Mouse (Mus musculus) left cerebral cortex, adult 18-20 months (tissue): Measurements from ENCODE around the gene Trmt2a. TPM values are rescaled to one million over a fixed set of nuclear protein-coding genes. Genes with fewer than 3 reads are reported as not detected.
A peak's percentile ranks its signal among the peaks of the same experiment; 100 is the strongest.

ENCODE experiments used
- DNase-seq, 2 experiments: peaks; one replicate each; pipeline ENCODE4 v3.0.0; 2021 to 2022; ENCODE audit warnings: low spot score in 2 of 2, mixed read lengths in 1 of 2
- long read RNA-seq, 2 experiments: library from polyadenylated mRNA; stranded (forward); transcript quantifications; one replicate each; pipeline ENCODE4 v2.0.0; 2021
- total RNA-seq, 2 experiments: library from RNA; stranded (reverse); gene quantifications; 2 replicates each; pipeline ENCODE4 v1.2.3; 2021

Gene Trmt2a
- total RNA-seq: 10 to 100 TPM; 41.8 to 48.5 TPM
- long read RNA-seq, experiment 1, transcript Trmt2a-203 (12 exons, 2,367 nt): major isoform, 14 of 57 reads
- long read RNA-seq, experiment 1, partial matches to known transcripts: 5 of 57 reads
- long read RNA-seq, experiment 1, other reads (novel, unspliced or antisense): 31 of 57 reads
- long read RNA-seq, experiment 2, transcript Trmt2a-203 (12 exons, 2,367 nt): major isoform, 8 of 38 reads
- long read RNA-seq, experiment 2, partial matches to known transcripts: 6 of 38 reads
- long read RNA-seq, experiment 2, other reads (novel, unspliced or antisense): 19 of 38 reads

DNA sequence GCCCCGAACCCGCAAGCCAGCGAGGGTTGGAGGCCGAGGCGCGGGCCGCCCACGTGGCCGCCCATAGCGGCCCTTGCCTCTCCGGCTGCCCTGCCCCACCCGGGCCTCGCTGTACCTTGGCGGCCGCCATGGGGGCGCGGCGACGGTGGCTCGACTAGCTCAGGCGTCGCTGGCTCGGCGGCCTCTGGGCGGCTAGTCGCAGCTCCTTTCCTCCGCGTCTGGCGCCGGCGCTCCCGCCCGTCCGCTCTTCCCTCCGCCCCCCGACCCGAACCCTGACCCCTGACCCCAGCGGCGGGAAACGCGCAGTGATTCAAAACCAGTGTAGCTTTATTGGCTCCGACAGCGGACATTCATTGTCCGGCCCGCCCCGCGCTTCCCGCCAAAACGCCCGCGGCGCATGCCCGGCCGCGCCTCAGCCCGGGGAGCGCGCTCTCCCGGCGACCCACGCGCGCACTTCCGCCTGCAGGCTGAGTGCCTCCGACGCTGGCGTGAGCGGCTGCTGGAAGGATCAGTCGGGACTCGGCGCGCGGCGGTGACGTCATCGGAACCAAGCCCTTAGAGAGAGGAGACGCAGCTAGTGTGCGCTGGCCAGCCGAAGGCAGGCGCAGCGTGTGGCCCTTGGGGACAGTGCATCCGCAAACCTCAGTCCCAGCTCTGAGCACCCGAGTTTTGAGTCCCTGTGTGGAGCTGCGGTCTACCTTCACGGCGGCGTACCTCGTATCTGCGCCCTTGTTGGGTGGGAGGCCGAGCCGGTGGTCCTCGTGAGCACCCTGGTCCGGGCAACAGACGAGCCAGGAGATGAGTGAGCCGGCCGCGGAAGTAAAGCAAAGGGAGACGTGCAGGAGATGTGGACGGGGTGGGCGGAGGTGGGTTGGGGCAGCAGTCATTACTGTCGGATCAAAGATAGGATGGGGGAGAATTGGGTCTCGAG is at the start of gene Trmt2a, which contains the start of gene Ranbp1:
TSS of gene Trmt2a (plus strand) at position 247 of the 931 bp plus-strand sequence.
TSS of gene Ranbp1 (minus strand) at position 300 of the 931 bp plus-strand sequence.
- DNase-seq: peak; percentile 99

DNA sequence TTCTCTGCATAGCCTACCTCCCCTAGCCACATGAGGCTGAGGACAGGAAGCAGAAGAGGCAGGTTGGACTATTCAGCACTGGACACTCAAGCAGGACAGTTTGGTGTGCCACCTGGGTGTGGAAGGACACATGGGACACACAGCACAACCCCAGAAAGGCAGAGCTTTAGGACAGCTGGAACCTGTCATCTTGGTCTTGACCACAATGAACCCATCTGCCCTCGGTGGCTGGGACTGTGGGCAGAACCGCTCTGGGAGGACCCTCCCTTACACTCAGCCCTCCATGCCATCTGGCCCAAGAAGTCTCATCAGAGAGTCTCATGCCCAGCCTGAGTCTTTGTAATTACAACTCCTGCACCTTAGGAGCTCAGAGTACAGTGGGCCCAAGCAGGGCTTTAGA is 48.4 kb upstream of the Trmt2a start:
- no peak for DNase-seq

DNA sequence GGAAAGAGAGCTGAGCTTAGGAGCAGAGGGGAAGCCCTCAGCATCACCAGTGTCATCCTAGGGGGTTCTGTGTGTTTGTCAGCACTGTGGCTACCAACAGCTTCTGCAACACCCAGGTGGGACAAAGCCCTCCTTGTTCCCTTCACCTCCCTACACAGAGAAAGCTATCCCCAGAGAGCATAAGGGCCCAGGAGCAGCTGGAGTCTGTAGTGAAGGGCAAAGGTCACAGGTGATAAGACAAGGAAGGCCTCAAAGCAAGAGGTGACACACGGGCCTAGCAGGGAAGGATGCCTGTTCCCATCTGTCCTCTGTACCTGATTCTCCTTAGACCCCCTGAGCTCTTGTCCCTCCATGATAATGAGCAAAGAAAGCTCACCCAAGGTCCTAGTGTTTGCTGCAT is 46.9 kb upstream of the Trmt2a start:
- DNase-seq: no peak

DNA sequence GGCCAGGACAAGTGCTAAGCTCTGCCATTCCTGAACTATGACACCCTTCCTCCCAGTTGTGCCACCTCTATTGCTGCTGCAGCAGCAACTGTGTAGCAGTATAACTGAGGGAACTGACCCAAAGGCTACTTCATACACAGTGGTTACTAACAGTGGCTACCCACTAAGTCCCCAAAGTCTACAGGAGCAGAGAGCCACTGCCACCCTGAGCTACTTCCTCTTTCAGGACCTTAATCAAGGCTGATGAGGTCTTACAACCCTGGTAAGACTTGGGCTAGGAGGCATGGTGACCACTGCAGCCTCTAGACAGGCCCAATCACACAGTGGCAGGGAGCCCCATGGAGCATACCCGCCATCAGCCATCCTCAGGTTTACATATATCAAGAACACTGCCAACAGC is 46.4 kb upstream of the Trmt2a start:
- no peak for DNase-seq

DNA sequence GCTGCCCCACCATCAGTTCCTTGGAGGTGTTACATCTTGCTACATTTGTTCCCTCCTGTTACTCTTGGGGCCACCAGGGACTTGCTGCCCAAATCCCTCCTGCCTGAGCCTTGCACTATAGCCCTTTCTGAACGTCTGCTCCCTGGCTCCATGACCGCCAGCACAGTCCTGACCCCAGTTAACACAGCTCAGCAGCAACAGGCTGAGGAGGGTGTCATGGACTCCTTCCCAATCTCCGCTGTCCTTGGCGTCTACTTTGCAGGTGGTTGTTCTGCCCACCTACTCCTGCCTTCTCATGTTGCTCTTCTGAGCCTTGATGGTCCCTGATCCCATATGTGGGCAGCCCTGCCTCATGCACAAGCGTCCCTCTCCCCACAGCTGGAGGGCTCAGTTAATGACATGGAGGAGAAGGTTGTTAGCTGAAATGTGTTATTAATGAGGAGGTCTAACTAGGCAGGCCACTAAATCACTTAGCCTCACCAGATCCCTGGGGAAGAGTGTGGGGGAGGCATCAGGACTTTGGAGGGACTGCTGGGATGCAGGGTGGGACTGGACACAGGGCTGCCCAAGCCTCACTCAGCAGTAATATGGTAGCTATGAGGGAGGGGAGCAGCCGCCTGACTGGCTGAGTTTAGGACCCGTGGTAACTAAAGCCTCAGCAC is 44.9 kb upstream of the Trmt2a start:
- DNase-seq: no peak

DNA sequence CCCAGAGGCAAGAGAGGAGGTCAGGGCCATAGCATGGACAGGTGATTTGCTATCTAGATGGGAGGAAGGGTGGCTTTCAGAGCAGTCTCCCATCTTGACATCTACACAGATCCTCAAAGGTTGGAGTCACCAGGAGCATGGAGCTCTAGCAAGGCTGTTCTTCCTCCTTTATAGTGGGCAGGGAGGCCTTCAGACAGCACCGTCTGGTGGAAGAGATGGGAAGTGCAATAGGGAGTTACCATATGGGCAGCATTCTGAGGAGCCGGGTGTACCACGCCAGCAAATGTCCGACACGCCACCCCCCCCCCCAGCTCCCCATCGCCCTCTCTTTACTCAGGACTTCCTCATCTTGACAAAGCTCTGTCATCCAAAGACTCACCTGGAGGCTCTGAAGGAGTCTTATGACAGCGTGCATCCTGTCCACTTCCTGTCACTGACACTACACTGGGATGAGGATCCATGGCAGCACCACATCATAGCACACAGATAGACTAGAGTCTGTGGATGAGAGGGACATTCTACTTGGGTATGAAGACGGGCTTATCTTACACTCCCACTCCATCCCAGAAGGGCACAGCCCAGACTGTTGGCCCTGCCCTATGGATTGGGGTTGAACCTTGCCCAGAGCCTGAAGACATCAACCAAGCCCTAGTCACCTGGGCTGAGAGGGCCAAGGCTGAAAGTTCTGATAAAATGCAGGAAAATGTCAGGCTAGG is 37.6 kb upstream of the Trmt2a start:
- DNase-seq: peak; percentile 82 to 88

DNA sequence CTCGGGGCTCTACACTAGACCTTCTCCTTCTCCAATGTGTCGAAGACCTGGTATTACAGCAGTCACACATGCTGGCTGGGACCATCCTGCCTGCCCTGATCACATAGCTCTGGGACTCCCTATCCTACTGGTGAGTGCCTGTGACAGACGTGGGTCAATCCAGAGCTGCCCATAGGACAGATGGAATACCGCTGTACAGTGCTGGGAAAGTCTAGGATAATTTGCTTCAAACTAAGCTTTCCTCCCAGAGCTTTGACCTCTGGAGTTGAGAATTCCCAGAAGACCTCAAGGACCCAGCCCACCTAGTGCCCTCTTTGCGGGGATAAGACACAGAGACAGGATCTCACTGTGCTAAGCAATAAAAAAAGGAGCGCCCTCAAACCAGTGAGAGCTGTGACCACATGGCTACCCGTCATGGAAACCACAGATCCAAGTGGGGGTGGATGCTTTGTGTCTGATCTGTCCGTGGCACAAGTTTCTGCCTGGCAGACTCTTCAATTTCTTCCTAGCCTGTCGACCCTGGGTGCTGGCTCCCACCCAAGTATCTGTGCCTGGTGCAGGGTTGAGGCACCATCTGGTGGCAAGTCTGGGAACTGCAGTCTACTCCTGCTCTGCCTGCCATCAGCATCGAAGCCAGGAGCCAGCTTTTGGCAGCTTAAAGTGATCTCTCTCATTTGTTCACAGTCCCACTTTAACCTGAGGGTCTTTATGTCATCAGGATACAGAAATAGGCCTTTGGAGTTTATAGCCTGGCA is 36.9 kb upstream of the Trmt2a start:
- peak; percentile 93 to 98 for DNase-seq

DNA sequence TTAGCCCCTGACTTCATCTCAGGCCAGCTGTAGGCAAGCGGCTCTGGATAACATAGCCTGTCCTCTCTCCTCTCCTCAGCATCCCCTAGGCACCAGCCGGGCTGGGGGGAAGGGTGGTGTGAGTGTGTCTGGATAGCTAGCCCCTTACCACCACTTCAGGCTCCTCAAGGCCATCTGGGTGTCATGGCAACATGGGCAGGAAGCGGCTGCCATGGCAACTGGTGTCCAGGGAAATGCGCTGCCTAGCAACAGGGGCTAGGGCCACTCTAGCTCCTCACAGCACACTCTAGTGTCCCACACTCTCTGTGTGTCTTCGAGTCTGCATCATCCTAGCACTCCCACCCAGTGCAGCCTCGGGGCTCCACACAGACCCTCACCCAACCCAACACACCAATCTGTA is 34.8 kb upstream of the Trmt2a start:
- peak; percentile 55 to 74 for DNase-seq

DNA sequence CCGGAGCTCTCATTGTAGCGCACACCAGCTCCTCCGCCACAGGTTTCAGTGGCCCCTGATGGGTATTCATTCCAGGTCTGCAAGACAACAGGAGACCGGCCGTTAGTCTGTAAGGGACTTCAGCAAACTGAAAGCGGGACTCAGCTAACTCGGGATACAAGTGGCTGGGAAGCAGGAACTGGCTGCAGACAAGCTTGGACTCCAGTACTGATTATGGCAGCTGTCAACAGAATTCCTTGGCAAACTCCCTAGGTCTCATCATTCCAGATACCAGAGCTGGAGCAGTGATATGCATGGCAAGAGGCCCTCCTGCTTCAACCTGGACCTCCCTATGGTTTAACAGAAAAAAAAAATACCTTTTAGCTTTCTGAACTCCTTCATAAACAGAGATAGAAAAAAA is 33.6 kb upstream of the Trmt2a start:
- DNase-seq: no peak

DNA sequence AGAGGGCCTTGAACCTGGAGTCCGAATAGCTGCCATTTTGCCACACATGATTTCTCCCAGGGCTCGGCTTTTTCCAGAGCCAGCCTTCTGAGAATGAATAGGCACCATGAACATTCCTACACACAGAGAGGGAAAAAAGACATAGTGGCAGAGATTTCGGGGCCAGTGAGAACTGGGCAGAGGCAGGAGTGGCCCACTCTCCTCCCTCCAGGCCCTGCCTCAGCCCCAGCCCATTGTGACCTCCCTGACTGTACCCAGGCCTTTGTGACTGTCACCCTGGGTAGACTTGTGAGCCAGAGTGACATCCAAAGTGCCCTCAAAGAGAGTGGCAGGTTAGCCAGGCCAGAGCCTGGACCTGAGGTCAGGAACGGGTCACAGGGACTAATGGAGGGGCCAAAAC is 30.9 kb upstream of the Trmt2a start, which contains the start of gene Ccdc188:
TSS of gene Ccdc188 (plus strand) at position 301 of the 400 bp plus-strand sequence.
- DNase-seq: no peak

DNA sequence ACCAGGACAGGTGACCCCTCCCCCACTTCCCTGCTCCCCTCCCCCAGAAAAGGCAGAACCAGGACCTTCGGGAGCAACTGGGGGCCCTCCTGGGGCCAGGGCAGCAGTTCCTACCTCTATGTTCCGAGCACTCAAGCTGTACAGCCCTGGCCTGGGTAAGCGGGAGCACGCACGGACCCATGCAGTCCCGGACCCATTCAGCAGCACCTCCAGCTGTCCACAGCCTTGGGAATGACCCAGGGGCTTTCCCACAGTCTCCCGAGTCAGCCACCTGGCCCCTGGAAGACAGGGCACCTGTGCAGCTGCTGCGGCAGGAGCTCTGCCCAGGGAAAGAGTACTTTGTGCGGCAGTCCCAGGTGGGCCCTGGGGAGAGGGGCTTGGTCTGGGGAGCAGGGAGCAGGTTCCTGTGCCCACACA is 29.9 kb upstream of the Trmt2a start:
- no peak for DNase-seq

DNA sequence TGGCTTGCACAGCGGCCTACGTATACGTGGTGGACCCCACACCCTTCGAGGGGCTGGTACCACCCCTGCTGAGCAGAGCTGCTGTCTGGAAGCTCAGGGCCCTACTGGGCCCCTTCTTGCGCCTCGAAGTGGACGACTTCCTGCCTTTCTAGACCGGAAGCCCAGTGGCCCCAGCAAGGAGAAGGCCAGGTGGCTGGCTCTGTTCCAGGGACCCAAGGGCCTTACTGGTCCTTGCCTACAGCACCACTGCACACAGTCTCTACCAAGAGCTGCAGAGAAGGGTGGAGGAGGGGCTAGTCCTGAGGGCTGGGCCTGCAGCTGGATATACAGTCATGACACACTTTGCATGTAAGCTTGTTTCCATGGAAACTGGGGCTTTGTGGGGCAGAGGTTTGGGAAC is 28.5 kb upstream of the Trmt2a start:
- DNase-seq: no peak

DNA sequence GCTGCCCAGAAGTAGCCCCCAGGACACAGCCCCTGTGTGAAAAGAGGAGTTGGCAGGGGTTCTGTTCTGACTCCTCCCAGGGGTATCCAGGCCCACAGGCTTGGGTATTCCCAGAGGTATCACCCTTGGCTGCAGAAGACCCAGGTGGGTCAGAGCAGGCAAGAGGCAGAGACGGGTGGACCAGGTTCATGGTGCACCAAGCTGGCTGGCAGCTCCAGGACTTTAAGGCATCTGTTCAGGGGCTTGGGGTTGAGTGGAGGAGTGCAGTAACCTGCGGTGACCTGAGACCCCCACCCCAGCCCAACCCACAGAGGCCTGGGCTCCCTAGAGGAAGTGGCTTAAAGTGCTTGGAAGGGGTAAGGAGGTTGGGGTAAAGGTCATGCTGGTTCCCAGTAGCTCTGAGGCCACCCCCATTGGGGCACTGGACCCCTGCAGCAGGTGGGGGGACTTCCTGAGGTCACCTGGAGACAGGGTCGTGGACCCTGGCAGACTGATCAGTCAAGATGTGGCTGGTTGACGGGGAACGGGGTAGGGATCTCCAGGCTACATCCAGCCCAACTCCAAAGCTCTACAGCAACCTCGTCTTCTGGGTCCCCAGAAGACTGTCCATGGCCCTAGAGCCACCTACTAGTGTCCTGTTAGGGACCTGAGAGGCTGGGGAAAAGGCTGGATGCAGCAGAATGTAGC is 27.5 kb upstream of the Trmt2a start:
- no peak for DNase-seq

DNA sequence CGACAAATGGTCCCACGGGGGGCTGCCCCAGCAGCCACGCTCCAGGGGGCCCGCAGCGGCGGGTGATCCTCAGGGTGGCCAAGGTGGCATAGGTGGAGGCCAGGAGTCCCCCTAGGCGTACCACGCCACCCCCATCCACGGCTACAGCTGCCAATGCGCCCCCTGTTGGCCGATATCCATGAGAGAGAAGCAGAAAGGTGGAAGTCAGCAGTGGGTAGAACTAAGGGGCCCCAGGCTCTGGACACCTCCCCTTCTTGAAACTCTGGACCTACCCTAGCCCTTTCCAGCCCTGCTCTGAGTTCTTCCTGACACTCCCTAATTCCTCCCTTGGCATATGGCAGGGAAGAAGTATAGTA is 27.0 kb upstream of the Trmt2a start:
- no peak for DNase-seq

DNA sequence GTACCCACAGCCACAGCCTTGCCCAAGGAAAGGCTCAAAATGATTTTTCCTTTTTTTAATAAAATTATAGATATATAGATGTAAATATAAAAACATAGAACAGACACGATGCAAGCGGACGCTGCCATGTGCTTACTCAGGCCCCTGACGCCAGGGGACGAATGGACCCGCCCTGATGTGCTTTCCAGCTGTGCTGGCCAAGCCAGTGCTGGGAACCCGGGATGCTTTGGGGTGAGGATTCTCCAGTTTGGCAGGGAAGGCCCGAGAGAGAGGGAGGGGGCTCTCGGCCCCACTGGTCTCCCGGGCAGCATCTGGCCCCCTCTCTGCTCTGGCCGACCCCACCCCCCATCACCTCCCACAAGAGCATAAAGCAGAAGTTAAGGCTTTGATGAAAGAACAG is 26.3 kb upstream of the Trmt2a start:
- no peak for DNase-seq

DNA sequence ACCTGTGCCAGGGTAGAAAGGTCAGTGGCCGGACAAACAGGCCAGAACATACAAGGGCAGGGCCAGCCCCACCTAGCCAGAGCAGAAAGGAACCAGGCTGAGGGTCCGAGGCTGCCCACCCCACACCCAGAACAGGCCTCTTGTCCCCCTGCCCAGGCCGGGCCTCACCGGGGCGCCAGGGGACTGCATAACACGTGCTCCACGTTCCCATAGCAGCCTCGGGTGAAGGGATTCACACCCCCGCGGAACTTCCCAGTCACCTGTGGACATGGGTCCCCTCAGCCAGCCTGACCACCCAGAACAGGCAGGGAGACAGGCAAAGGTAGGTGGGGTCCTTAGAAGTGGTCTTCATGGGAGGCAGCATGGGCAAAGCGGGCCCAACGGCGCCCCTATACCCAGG is 21.3 kb upstream of the Trmt2a start:
- no peak for DNase-seq

DNA sequence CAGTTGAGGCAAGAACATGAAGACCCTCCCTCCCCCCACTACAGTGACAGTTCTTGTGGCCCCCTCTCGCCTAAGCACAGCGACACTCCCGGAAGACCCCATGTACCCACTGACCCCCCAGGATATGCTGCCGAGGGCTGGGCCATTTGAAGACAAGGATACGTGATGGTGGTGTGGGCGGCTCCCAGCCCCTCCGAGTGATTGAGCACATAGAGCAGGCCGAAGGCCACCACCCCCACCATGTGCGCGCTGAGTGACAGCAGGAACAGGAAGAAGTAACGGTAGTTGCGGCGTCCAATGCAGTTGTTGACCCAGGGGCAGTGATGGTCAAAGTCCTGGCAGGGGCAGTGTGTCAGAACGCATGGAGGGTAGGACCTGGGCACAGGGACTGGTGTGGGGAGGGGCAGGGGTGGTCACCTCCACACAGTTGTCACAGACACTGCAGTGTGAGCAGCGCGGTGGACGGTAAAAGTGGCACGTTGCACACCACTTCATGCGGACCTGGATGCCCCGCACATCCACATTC is 20.5 kb upstream of the Trmt2a start:
- DNase-seq: no peak

DNA sequence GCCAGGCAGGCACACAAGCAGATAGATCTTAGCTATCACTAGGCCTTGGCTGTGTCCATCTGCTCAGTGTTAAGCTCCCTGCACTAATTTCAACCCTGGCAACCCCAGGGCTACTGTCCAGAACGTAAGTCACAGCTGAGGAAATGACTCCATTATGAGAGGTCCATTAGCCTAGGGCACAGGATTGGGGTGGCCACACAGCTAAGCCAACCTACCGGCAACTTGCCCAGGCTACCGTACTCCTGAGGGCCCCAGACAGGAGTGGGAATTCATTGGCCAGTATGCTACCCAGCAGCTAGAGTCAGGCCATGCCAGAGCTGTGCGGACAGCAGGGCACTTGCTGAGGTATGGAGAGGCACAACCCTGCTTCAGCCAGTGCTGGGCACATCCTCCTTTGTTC is 19.6 kb upstream of the Trmt2a start:
- no peak for DNase-seq

DNA sequence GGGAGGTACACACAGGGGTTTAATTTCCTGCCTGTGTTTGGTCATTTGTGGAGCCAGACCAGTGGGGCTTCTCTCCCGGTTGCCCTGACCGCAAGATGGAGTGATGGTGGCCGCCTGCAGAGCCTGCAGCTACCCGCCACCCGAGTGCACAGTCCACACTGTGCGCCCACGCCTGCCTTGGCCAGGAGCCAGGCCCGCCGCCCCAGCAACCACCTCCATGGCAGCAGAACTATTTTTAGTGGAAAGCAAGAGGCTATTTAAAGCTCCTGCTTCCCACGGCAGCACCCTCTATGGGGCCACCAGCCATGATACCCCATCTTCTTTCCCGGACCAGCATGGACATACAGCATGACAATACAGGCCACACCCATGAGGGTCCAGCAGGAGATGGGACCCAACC is 18.9 kb upstream of the Trmt2a start:
- DNase-seq: peak; percentile 86 to 94

DNA sequence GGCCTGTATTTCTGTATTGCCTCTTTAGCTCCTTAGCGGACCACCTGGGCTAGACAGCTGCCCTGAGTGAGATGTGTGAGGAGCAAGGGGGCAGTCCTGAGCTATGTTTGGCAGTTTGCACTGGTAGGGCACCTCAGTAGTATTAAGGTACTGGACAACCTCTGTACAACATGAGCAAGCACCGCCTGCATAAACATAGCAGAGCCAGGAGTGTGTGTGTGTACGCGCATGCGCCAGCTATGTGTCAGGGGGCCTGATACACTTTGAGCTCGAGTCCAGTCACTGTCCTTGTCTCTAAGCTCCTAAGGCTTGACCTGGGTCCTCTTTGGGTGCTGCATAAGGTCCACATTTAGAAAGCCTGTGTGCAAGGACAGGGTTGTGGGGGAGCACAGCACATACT is 17.9 kb upstream of the Trmt2a start:
- no peak for DNase-seq
